Mouse (Mus musculus): ENCODE results near the gene Akr1c21.

The Akr1c21 gene

GRCm38 (mm10) chr13:4573871-4574270 lies at the start of gene Akr1c21:
Akr1c21 (plus strand) TSS chr13:4574075.
- in situ Hi-C loops (cut with MboI; ENCODE audit: low pct_unique_long_range_greater_than_20kb in 1 of 2, low sequenced_read_pairs in 2 of 2, unreplicated experiment in 1 of 2) = no loop called here

- in situ Hi-C loops (cut with MboI; ENCODE audit: low pct_unique_long_range_greater_than_20kb in 1 of 2, low sequenced_read_pairs in 2 of 2, unreplicated experiment in 1 of 2) = no loop called here
Observed at GRCm38 (mm10) chr13:4559143-4559542, 14.7 kb upstream of the Akr1c21 start.

- in situ Hi-C loops (cut with MboI; ENCODE audit: low pct_unique_long_range_greater_than_20kb in 1 of 2, low sequenced_read_pairs in 2 of 2, unreplicated experiment in 1 of 2) = no loop called here
Observed at GRCm38 (mm10) chr13:4560500-4560899, 13.4 kb upstream of the Akr1c21 start.

GRCm38 (mm10) chr13:4565996-4566395 lies 7.9 kb upstream of the Akr1c21 start:
- in situ Hi-C loops (cut with MboI; ENCODE audit: low pct_unique_long_range_greater_than_20kb in 1 of 2, low sequenced_read_pairs in 2 of 2, unreplicated experiment in 1 of 2) = no loop called here

GRCm38 (mm10) chr13:4576921-4577320 lies 3.0 kb downstream of the Akr1c21 start:
- in situ Hi-C loops (cut with MboI; ENCODE audit: low pct_unique_long_range_greater_than_20kb in 1 of 2, low sequenced_read_pairs in 2 of 2, unreplicated experiment in 1 of 2) = no loop called here

- in situ Hi-C loops (cut with MboI; ENCODE audit: low pct_unique_long_range_greater_than_20kb in 1 of 2, low sequenced_read_pairs in 2 of 2, unreplicated experiment in 1 of 2) = loop anchor here in 1 of 2 experiments (25.0 kb wide), 1 partner anchor 491 kb away; no protein-coding TSS in a partner anchor
Observed at GRCm38 (mm10) chr13:4603431-4603830, 29.6 kb downstream of the Akr1c21 start.

GRCm38 (mm10) chr13:4606821-4607220 lies 32.9 kb downstream of the Akr1c21 start:
- in situ Hi-C loops (cut with MboI; ENCODE audit: low pct_unique_long_range_greater_than_20kb in 1 of 2, low sequenced_read_pairs in 2 of 2, unreplicated experiment in 1 of 2) = loop anchor here in 1 of 2 experiments (25.0 kb wide), 1 partner anchor 495 kb away; no protein-coding TSS in a partner anchor

- in situ Hi-C loops (cut with MboI; ENCODE audit: low pct_unique_long_range_greater_than_20kb in 1 of 2, low sequenced_read_pairs in 2 of 2, unreplicated experiment in 1 of 2) = loop anchor here in 1 of 2 experiments (25.0 kb wide), 1 partner anchor 496 kb away; no protein-coding TSS in a partner anchor
Observed at GRCm38 (mm10) chr13:4608530-4608929, 34.7 kb downstream of the Akr1c21 start.

GRCm38 (mm10) chr13:4608961-4609409 lies 35.1 kb downstream of the Akr1c21 start, which contains the start of gene Akr1e1:
Akr1e1 (minus strand) TSS chr13:4609174.
- in situ Hi-C loops (cut with MboI; ENCODE audit: low pct_unique_long_range_greater_than_20kb in 1 of 2, low sequenced_read_pairs in 2 of 2, unreplicated experiment in 1 of 2) = loop anchor here in 1 of 2 experiments (25.0 kb wide), 1 partner anchor 497 kb away; no protein-coding TSS in a partner anchor

- in situ Hi-C loops (cut with MboI; ENCODE audit: low pct_unique_long_range_greater_than_20kb in 1 of 2, low sequenced_read_pairs in 2 of 2, unreplicated experiment in 1 of 2) = loop anchor here in 1 of 2 experiments (25.0 kb wide), 1 partner anchor 499 kb away; no protein-coding TSS in a partner anchor
Observed at GRCm38 (mm10) chr13:4610902-4611301, 37.0 kb downstream of the Akr1c21 start.

All from mouse embryonic stem cell (cell line).